Mouse (Mus musculus) MEL (cell line): ENCODE results near the gene Fndc3b. TPM values are rescaled to one million over a fixed set of nuclear protein-coding genes. Genes with fewer than 3 reads are reported as not detected.

Source experiments
- DNase-seq: peaks from one replicate; pipeline ENCODE4 v3.0.0; 2011; ENCODE audit warnings: low read depth, low spot score
- H3K27ac ChIP-seq: 2 replicates; pipeline ENCODE4 v1.5.1; 2012; ENCODE audit warnings: low read depth, mild to moderate bottlenecking, control low read depth, low read length, moderate library complexity; ENCODE audit not compliant: control insufficient read depth
- H3K27me3 ChIP-seq, 2 experiments: fragments of 150-350 bp in 1 of 2; sonication (generic) in 1 of 2; 2 replicates each; pipeline ENCODE4 v1.6.1; 2012; ENCODE audit warnings: low read length in 2 of 2, mild to moderate bottlenecking in 2 of 2, improper control_type of control experiment in 1 of 2, moderate library complexity in 1 of 2; ENCODE audit not compliant: insufficient read depth in 2 of 2, control insufficient read depth in 1 of 2
- H3K36me3 ChIP-seq, 2 experiments: 2 replicates each; pipeline ENCODE4 v1.6.1; 2012 to 2014; ENCODE audit warnings: low read length in 2 of 2, improper control_type of control experiment in 1 of 2, inconsistent platforms in 1 of 2, mild to moderate bottlenecking in 1 of 2; ENCODE audit not compliant: insufficient read depth in 2 of 2, control insufficient read depth in 1 of 2
- H3K4me1 ChIP-seq, 2 experiments: fragments of 150-350 bp in 1 of 2; sonication (generic) in 1 of 2; 2 replicates each; pipeline ENCODE4 v1.6.1; 2012; ENCODE audit warnings: low read length in 2 of 2, improper control_type of control experiment in 1 of 2, mild to moderate bottlenecking in 1 of 2; ENCODE audit not compliant: insufficient read depth in 2 of 2, control insufficient read depth in 1 of 2
- H3K4me3 ChIP-seq, 2 experiments: fragments of 150-350 bp in 1 of 2; sonication (generic) in 1 of 2; 2 replicates each; pipeline ENCODE4 v1.5.1; 2012; ENCODE audit warnings: low read depth in 2 of 2, low read length in 2 of 2, mild to moderate bottlenecking in 2 of 2, moderate library complexity in 2 of 2, control low read depth in 1 of 2, improper control_type of control experiment in 1 of 2; ENCODE audit not compliant: control insufficient read depth in 1 of 2, insufficient read depth in 1 of 2
- H3K79me2 ChIP-seq: 2 replicates; pipeline ENCODE4 v1.6.1; 2012; ENCODE audit warnings: mild to moderate bottlenecking, low read length, moderate library complexity; ENCODE audit not compliant: control insufficient read depth, poor library complexity, insufficient read depth
- H3K9ac ChIP-seq: 2 replicates; pipeline ENCODE4 v1.6.1; 2012; ENCODE audit warnings: low read depth, mild to moderate bottlenecking, control low read depth, low read length, moderate library complexity; ENCODE audit not compliant: control insufficient read depth, poor library complexity, severe bottlenecking
- H3K9me3 ChIP-seq: fragments of 150-350 bp; sonication (generic); replicated peaks from 2 replicates; pipeline ENCODE4 v1.6.1; 2012; ENCODE audit warnings: mild to moderate bottlenecking, low read length, improper control_type of control experiment, moderate library complexity; ENCODE audit not compliant: insufficient read depth
- BHLHE40 ChIP-seq: IDR thresholded peaks from 2 replicates; pipeline ENCODE4 v1.6.1; 2012; ENCODE audit warnings: low read depth, mild to moderate bottlenecking, inconsistent platforms, low read length, improper control_type of control experiment, borderline replicate concordance
- E2F4 ChIP-seq: IDR thresholded peaks from 2 replicates; pipeline ENCODE4 v1.6.1; 2011; ENCODE audit warnings: low read depth, low read length, improper control_type of control experiment, borderline replicate concordance
- ELF1 ChIP-seq: IDR thresholded peaks from 2 replicates; pipeline ENCODE4 v1.6.1; 2014; ENCODE audit warnings: low read depth, mild to moderate bottlenecking, inconsistent platforms, low read length, improper control_type of control experiment, moderate library complexity
- ETS1 ChIP-seq: IDR thresholded peaks from 2 replicates; pipeline ENCODE4 v1.6.1; 2012; ENCODE audit warnings: low read depth, mild to moderate bottlenecking, inconsistent platforms, low read length, improper control_type of control experiment, moderate library complexity
- GATA1 ChIP-seq: IDR thresholded peaks from 2 replicates; pipeline ENCODE4 v1.6.1; 2011; ENCODE audit warnings: low read depth, low read length, improper control_type of control experiment
- JUND ChIP-seq: IDR thresholded peaks from 2 replicates; pipeline ENCODE4 v1.6.1; 2011; ENCODE audit warnings: low read depth, mild to moderate bottlenecking, improper control_type of control experiment, low read length
- KAT2A ChIP-seq: conservative IDR thresholded peaks from 2 replicates; pipeline ENCODE4 v1.6.1; 2012; ENCODE audit warnings: low read depth, low read length, improper control_type of control experiment, inconsistent platforms
- MAFK ChIP-seq: IDR thresholded peaks from 2 replicates; pipeline ENCODE4 v1.6.1; 2011; ENCODE audit warnings: low read depth, mild to moderate bottlenecking, low read length, improper control_type of control experiment, borderline replicate concordance
- MAX ChIP-seq: IDR thresholded peaks from 2 replicates; pipeline ENCODE4 v1.6.1; 2011; ENCODE audit warnings: low read length, improper control_type of control experiment
- MEF2A ChIP-seq: IDR thresholded peaks from 2 replicates; pipeline ENCODE4 v1.6.1; 2014; ENCODE audit warnings: low read depth, mild to moderate bottlenecking, inconsistent platforms, low read length, improper control_type of control experiment; ENCODE audit not compliant: poor library complexity, insufficient replicate concordance, severe bottlenecking; ENCODE audit errors: extremely low read depth
- MYC ChIP-seq: IDR thresholded peaks from 2 replicates; pipeline ENCODE4 v1.6.1; 2011; ENCODE audit warnings: low read depth, mild to moderate bottlenecking, low read length, improper control_type of control experiment, moderate library complexity
- NELFE ChIP-seq: IDR thresholded peaks from 2 replicates; pipeline ENCODE4 v1.6.1; 2011; ENCODE audit warnings: low read depth, low read length, improper control_type of control experiment
- NRF1 ChIP-seq: IDR thresholded peaks from 2 replicates; pipeline ENCODE4 v1.6.1; 2014; ENCODE audit warnings: low read depth, mild to moderate bottlenecking, inconsistent platforms, low read length, improper control_type of control experiment, moderate library complexity; ENCODE audit not compliant: poor library complexity, insufficient read depth, severe bottlenecking
- POLR2A ChIP-seq, 2 experiments: IDR thresholded peaks; 2 replicates each; pipeline ENCODE4 v1.6.1; 2011 to 2012; ENCODE audit warnings: low read length in 2 of 2, mild to moderate bottlenecking in 2 of 2, control low read depth in 1 of 2, improper control_type of control experiment in 1 of 2, low read depth in 1 of 2, moderate library complexity in 1 of 2; ENCODE audit not compliant: control insufficient read depth in 1 of 2, insufficient read depth in 1 of 2, poor library complexity in 1 of 2
- POLR2AphosphoS2 ChIP-seq: IDR thresholded peaks from 2 replicates; pipeline ENCODE4 v1.6.1; 2011; ENCODE audit warnings: low read length, improper control_type of control experiment
- POLR2AphosphoS5 ChIP-seq: IDR thresholded peaks from 2 replicates; pipeline ENCODE4 v1.6.1; 2012; ENCODE audit warnings: low read depth, borderline replicate concordance, mild to moderate bottlenecking, inconsistent platforms, low read length, moderate library complexity, mixed read lengths
- RAD21 ChIP-seq: IDR thresholded peaks from 2 replicates; pipeline ENCODE4 v1.6.1; 2011; ENCODE audit warnings: mild to moderate bottlenecking, low read depth, low read length, improper control_type of control experiment
- RCOR1 ChIP-seq: IDR thresholded peaks from 2 replicates; pipeline ENCODE4 v1.6.1; 2012; ENCODE audit warnings: low read depth, mild to moderate bottlenecking, inconsistent platforms, low read length, improper control_type of control experiment
- TAL1 ChIP-seq: IDR thresholded peaks from 2 replicates; pipeline ENCODE4 v1.6.1; 2012; ENCODE audit warnings: mild to moderate bottlenecking, inconsistent platforms, low read length, moderate library complexity, mixed read lengths
- TBP ChIP-seq: IDR thresholded peaks from 2 replicates; pipeline ENCODE4 v1.8.0; 2011; ENCODE audit warnings: low read depth, low read length, improper control_type of control experiment
- ZMIZ1 ChIP-seq: IDR thresholded peaks from 2 replicates; pipeline ENCODE4 v1.6.1; 2012; ENCODE audit warnings: low read depth, mild to moderate bottlenecking, inconsistent platforms, low read length, improper control_type of control experiment, moderate library complexity
- ZNF384 ChIP-seq: IDR thresholded peaks from 2 replicates; pipeline ENCODE4 v1.6.1; 2012; ENCODE audit warnings: low read depth, mild to moderate bottlenecking, inconsistent platforms, low read length, improper control_type of control experiment
- polyA plus RNA-seq, 2 experiments: library from polyadenylated mRNA; stranded (reverse) in 1 of 2; unstranded in 1 of 2; fragments of >175 nt in 1 of 2; fragments of >200 nt in 1 of 2; gene quantifications; 2 replicates each; pipeline versions ENCODE4 v1.2.1 to v1.2.4; 2012; ENCODE audit warnings: low replicate concordance in 2 of 2, low read depth in 1 of 2; ENCODE audit not compliant: insufficient read length in 2 of 2, insufficient read depth in 1 of 2, missing spikeins in 1 of 2
- total RNA-seq: library from RNA; depleted of rRNA; stranded (reverse); fragments of 300-350 nt; gene quantifications from 2 replicates; pipeline ENCODE4 v1.2.3, GENCODE M21; 2012

Gene Fndc3b
- total and polyA plus RNA-seq, 3 experiments: not detected

DNA sequence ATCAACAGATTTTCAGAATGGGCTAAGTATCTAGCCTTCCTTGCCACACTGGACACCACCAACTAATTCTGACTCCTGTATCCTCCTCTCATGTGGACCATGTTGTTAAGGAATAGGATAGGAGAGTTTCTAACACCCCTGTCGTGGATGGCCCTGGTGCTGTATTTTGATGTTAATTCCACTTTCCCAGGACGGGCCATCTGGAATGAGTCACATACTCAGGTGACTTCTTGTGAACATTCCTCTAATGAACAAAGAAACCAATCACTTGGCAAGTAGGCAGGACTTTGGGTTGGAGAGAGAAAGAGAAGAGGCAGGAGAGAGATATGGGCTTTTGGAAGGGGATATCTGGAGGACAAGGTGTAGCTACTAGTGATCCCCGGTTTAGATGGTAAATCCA lies 204.2 kb downstream of the Fndc3b start:
- TF ChIP-seq ELF1: no peak
- no peak for TF ChIP-seq POLR2A (IDR thresholded peaks at IDR 0.05; ENCODE audit: control insufficient read depth in 1 of 2, insufficient read depth in 1 of 2, low read depth in 1 of 2, low read length in 2 of 2, poor library complexity in 1 of 2)
- no peak for TF ChIP-seq POLR2AphosphoS5
- no peak for TF ChIP-seq NRF1
- TF ChIP-seq MAX: no peak
- no peak for TF ChIP-seq MYC
- TF ChIP-seq RAD21: no peak
- no peak for TF ChIP-seq MEF2A
- TF ChIP-seq TAL1: no peak
- TF ChIP-seq JUND: no peak
- TF ChIP-seq ZMIZ1: no peak
- no peak for TF ChIP-seq ZNF384
- no peak for TF ChIP-seq TBP
- TF ChIP-seq ETS1: no peak
- TF ChIP-seq RCOR1: no peak
- no peak for TF ChIP-seq POLR2AphosphoS2
- TF ChIP-seq BHLHE40: no peak

DNA sequence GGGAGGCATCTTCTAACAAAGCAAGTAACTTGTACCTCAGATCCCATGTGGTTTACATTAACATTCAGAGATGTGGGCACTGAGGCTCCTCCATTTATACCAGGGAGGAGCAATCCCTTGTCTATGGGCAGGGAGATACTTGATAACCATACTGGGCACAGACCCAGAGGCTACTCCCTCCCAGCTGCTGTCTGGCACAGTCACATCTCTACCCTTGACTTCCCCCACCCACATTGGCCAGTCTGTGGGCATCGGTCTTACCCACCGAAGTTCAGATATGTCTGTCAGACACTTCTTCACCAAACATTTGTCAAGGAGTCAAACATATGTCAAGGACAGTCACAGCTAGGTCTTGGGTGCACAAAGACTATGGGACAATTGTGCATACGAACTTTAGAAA lies 205.5 kb downstream of the Fndc3b start:
- Histone ChIP-seq H3K4me1 (no peaks in the 10 kb centered on the region), H3K27ac (no peak overlapping the region), H3K9me3 (no peaks in the 10 kb centered on the region), H3K79me2 (no peaks in the 10 kb centered on the region), H3K4me3 (no peak overlapping the region)
- DNase-seq: no peak
- TF ChIP-seq KAT2A (no peak), TBP (no peak), E2F4 (no peak), ZNF384 (no peak), MAFK (no peak), GATA1 (no peak), MEF2A (no peak), JUND (no peak), BHLHE40 (no peak), MAX (no peak), NELFE (no peak)
- TF ChIP-seq, all 39 proteins: peak for 0
- H3K27me3 ChIP-seq: no peaks in the 10 kb centered on the region
- H3K9ac ChIP-seq: no peak overlapping the region
- H3K36me3 ChIP-seq: no peaks in the 10 kb centered on the region

More for the DNA sequence above, 204.2 kb downstream of the Fndc3b start:
- H3K27ac ChIP-seq: no peak overlapping the region
- no peaks in the 10 kb centered on the region for H3K27me3 ChIP-seq
- no peaks in the 10 kb centered on the region for H3K79me2 ChIP-seq
- H3K4me1 ChIP-seq: no peaks in the 10 kb centered on the region
- H3K4me3 ChIP-seq: no peak overlapping the region
- H3K9me3 ChIP-seq: no peaks in the 10 kb centered on the region
- H3K36me3 ChIP-seq: no peaks in the 10 kb centered on the region
- no peak overlapping the region for H3K9ac ChIP-seq
- DNase-seq: no peak
